Mouse (Mus musculus) kidney, embryonic 14.5 days (tissue): ENCODE measurements around the gene Ccdc172. TPM values are rescaled to one million over a fixed set of nuclear protein-coding genes. Genes with fewer than 3 reads are reported as not detected.

Experiments used
- ATAC-seq: fragments of 200-750 bp; cut with Nextera tagmentation; 2 replicates; pipeline ENCODE4 v1.8.0; 2017; ENCODE audit warnings: moderate number of reproducible peaks, mild to moderate bottlenecking, moderate TSS enrichment, moderate library complexity; ENCODE audit not compliant: low FRiP score, low TSS enrichment
- H3K27ac ChIP-seq: fragments of 300-500 bp; sonication (generic); 2 replicates; pipeline ENCODE4 v1.5.1; 2014; ENCODE audit warnings: low read depth, mild to moderate bottlenecking, low read length, moderate library complexity, mixed read lengths
- H3K27me3 ChIP-seq: fragments of 300-500 bp; sonication (generic); 2 replicates; pipeline ENCODE4 v1.6.1; 2014; ENCODE audit warnings: mild to moderate bottlenecking, low read length; ENCODE audit not compliant: control insufficient read depth, insufficient read depth
- H3K36me3 ChIP-seq: fragments of 300-500 bp; sonication (generic); 2 replicates; pipeline ENCODE4 v1.6.1; 2014; ENCODE audit warnings: low read length, mixed read lengths; ENCODE audit not compliant: control insufficient read depth, insufficient read depth
- H3K4me1 ChIP-seq: fragments of 300-500 bp; sonication (generic); 2 replicates; pipeline ENCODE4 v1.6.1; 2014; ENCODE audit warnings: low read length, mixed read lengths; ENCODE audit not compliant: control insufficient read depth, insufficient read depth
- H3K4me2 ChIP-seq: fragments of 300-500 bp; sonication (generic); replicated peaks from 2 replicates; pipeline ENCODE4 v1.6.1; 2014; ENCODE audit warnings: low read depth, mild to moderate bottlenecking, low read length
- H3K4me3 ChIP-seq: fragments of 300-500 bp; sonication (generic); 2 replicates; pipeline ENCODE4 v1.5.1; 2014; ENCODE audit warnings: mild to moderate bottlenecking, low read length
- H3K9ac ChIP-seq: fragments of 300-500 bp; sonication (generic); 2 replicates; pipeline ENCODE4 v1.6.1; 2014; ENCODE audit warnings: low read depth, mild to moderate bottlenecking, low read length, moderate library complexity
- H3K9me3 ChIP-seq: fragments of 300-500 bp; sonication (generic); 2 replicates; pipeline ENCODE4 v1.6.1; 2016; ENCODE audit warnings: low read length; ENCODE audit not compliant: control insufficient read depth
- WGBS: fragments of 180-500 bp; shearing (Covaris S2); extraction: QIAGEN DNeasy Blood & Tissue Kit; methylation state at CpG from one replicate; pipeline ENCODE4 v1.1.7; 2014; 5-methylcytosine and 5-hydroxymethylcytosine counted together
- polyA plus RNA-seq: library from polyadenylated mRNA; unstranded; fragments of >200 nt; fragmentation: Nextera tagmentation; extraction: Ambion mirVana; gene quantifications from 2 replicates; pipeline ENCODE4 v1.2.1, GENCODE M21; 2014

The Ccdc172 gene
- polyA plus RNA-seq, result not detected in 2 replicates

GRCm38 (mm10) chr19:58511818-58512217 lies at the start of gene Ccdc172:
Ccdc172 (plus strand) TSS chr19:58511993.
- Histone ChIP-seq H3K27ac (no peak within 1 kb of the TSS), H3K4me2 (no peak within 1 kb of the TSS), H3K36me3 (no peaks in the 10 kb centered on the region), H3K4me3 (no peak within 1 kb of the TSS), H3K27me3 (no peaks in the 10 kb centered on the region), H3K4me1 (no peaks in the 10 kb centered on the region), H3K9me3 (no peaks in the 10 kb centered on the region), H3K9ac (no peak within 1 kb of the TSS)
- WGBS, result 97% methylated on average over 17 of the region's 17 CpGs
- ATAC-seq, result no peak

- WGBS, result 36% methylated on average over 3 of the region's 3 CpGs
- Histone ChIP-seq H3K4me2 (no peak overlapping the region), H3K27ac (no peak overlapping the region), H3K36me3 (no peaks in the 10 kb centered on the region), H3K27me3 (no peaks in the 10 kb centered on the region), H3K9me3 (peaks cover 4% of the 10 kb centered on the region; the same call in 1 of the 2 replicates), H3K9ac (no peak overlapping the region), H3K4me3 (no peak overlapping the region), H3K4me1 (no peaks in the 10 kb centered on the region)
- no peak for ATAC-seq
Measured at GRCm38 (mm10) chr19:58463755-58464154, 48.0 kb upstream of the Ccdc172 start.

- H3K27ac ChIP-seq, result no peak overlapping the region
- peaks cover 4% of the 10 kb centered on the region; the same call in 1 of the 2 replicates for H3K9me3 ChIP-seq
- no peak overlapping the region for H3K9ac ChIP-seq
- 58% methylated on average over 2 of the region's 2 CpGs for WGBS
- H3K27me3 ChIP-seq, result no peaks in the 10 kb centered on the region
- H3K4me3 ChIP-seq, result no peak overlapping the region
- H3K4me1 ChIP-seq, result no peaks in the 10 kb centered on the region
- no peak overlapping the region for H3K4me2 ChIP-seq
- H3K36me3 ChIP-seq, result no peaks in the 10 kb centered on the region
- no peak for ATAC-seq
Measured at GRCm38 (mm10) chr19:58468331-58468730, 43.5 kb upstream of the Ccdc172 start.

GRCm38 (mm10) chr19:58469421-58469820 lies 42.4 kb upstream of the Ccdc172 start:
- H3K4me2 ChIP-seq, result no peak overlapping the region
- peaks cover 6% of the 10 kb centered on the region; the same call in 1 of the 2 replicates for H3K9me3 ChIP-seq
- H3K27ac ChIP-seq, result no peak overlapping the region
- 19% methylated on average over 12 of the region's 12 CpGs for WGBS
- H3K4me3 ChIP-seq, result no peak overlapping the region
- no peaks in the 10 kb centered on the region for H3K27me3 ChIP-seq
- no peaks in the 10 kb centered on the region for H3K36me3 ChIP-seq
- no peaks in the 10 kb centered on the region for H3K4me1 ChIP-seq
- peak; percentile 52; the same call in 1 of the 2 replicates for ATAC-seq
- H3K9ac ChIP-seq, result no peak overlapping the region

GRCm38 (mm10) chr19:58474251-58474650 lies 37.5 kb upstream of the Ccdc172 start:
- Histone ChIP-seq H3K36me3 (no peaks in the 10 kb centered on the region), H3K4me3 (no peak overlapping the region), H3K27me3 (no peaks in the 10 kb centered on the region), H3K9ac (no peak overlapping the region), H3K9me3 (peaks cover 2% of the 10 kb centered on the region; the same call in 1 of the 2 replicates), H3K4me2 (no peak overlapping the region), H3K4me1 (no peaks in the 10 kb centered on the region), H3K27ac (no peak overlapping the region)
- WGBS, result 79% methylated on average over 3 of the region's 3 CpGs
- ATAC-seq, result no peak

GRCm38 (mm10) chr19:58482373-58482977 lies 29.3 kb upstream of the Ccdc172 start:
- WGBS, result 78% methylated on average over 9 of the region's 9 CpGs
- Histone ChIP-seq H3K9ac (no peak overlapping the region), H3K27ac (no peak overlapping the region)

GRCm38 (mm10) chr19:58486686-58487085 lies 25.1 kb upstream of the Ccdc172 start:
- Histone ChIP-seq H3K4me2 (no peak overlapping the region), H3K4me3 (no peak overlapping the region), H3K9ac (no peak overlapping the region), H3K27ac (no peak overlapping the region), H3K9me3 (peaks cover 6% of the 10 kb centered on the region), H3K4me1 (no peaks in the 10 kb centered on the region), H3K36me3 (no peaks in the 10 kb centered on the region), H3K27me3 (no peaks in the 10 kb centered on the region)
- ATAC-seq, result no peak
- WGBS, result 38% methylated on average over 2 of the region's 2 CpGs

More at GRCm38 (mm10) chr19:58482373-58482977, 29.3 kb upstream of the Ccdc172 start:
- Histone ChIP-seq H3K4me1 (no peaks in the 10 kb centered on the region), H3K9me3 (peaks cover 4% of the 10 kb centered on the region; the same call in 1 of the 2 replicates), H3K36me3 (no peaks in the 10 kb centered on the region), H3K4me3 (no peak overlapping the region), H3K27me3 (no peaks in the 10 kb centered on the region), H3K4me2 (no peak overlapping the region)
- ATAC-seq, result no peak

GRCm38 (mm10) chr19:58497106-58497505 lies 14.7 kb upstream of the Ccdc172 start:
- Histone ChIP-seq H3K4me2 (no peak overlapping the region), H3K4me3 (no peak overlapping the region), H3K27ac (no peak overlapping the region), H3K27me3 (no peaks in the 10 kb centered on the region), H3K36me3 (no peaks in the 10 kb centered on the region), H3K4me1 (no peaks in the 10 kb centered on the region), H3K9me3 (no peaks in the 10 kb centered on the region), H3K9ac (no peak overlapping the region)
- WGBS, result 68% methylated on average over 3 of the region's 3 CpGs
- ATAC-seq, result no peak

GRCm38 (mm10) chr19:58499420-58499966 lies 12.3 kb upstream of the Ccdc172 start:
- ATAC-seq, result no peak

More at GRCm38 (mm10) chr19:58499420-58499966, 12.3 kb upstream of the Ccdc172 start:
- Histone ChIP-seq H3K4me3 (no peak overlapping the region), H3K4me2 (no peak overlapping the region), H3K9me3 (no peaks in the 10 kb centered on the region), H3K9ac (no peak overlapping the region), H3K36me3 (no peaks in the 10 kb centered on the region), H3K4me1 (no peaks in the 10 kb centered on the region), H3K27ac (no peak overlapping the region), H3K27me3 (no peaks in the 10 kb centered on the region)
- 89% methylated on average over 3 of the region's 3 CpGs for WGBS
